Mouse (Mus musculus): ENCODE results near the gene Ccdc103.

DNA sequence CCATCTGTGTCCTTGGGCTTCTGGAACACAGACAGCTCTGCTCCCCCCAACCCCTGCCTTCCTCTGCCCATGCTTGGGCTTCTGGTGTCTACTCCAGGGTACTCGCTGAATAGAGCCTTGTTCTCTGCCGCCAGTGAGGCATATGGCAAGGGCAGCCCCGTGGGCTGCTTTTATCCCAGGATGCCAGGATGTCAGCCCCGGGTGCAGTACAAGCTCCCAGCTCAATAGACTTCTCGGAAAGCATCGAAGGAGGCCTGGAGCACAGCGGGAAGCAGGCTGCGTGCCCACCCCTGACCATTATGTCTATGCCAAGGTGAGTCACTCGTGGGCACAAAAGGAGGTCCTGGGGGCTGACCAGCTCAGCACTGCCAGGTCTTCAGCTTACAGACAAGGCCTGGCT lies 17.4 kb downstream of the Ccdc103 start:
- no peak for TF ChIP-seq POLR2A (IDR thresholded peaks at IDR 0.05; ENCODE audit: insufficient read depth, low read depth, low read length)
- TF ChIP-seq CTCF (IDR thresholded peaks at IDR 0.05): no peak
- no peak for TF ChIP-seq EP300 (IDR thresholded peaks at IDR 0.05; ENCODE audit: insufficient read depth, low read depth, low read length)

Data from heart, adult 2 months (tissue).